Comparison of ENCODE assay signal across 12 mouse cellular contexts in the genomic region with DNA sequence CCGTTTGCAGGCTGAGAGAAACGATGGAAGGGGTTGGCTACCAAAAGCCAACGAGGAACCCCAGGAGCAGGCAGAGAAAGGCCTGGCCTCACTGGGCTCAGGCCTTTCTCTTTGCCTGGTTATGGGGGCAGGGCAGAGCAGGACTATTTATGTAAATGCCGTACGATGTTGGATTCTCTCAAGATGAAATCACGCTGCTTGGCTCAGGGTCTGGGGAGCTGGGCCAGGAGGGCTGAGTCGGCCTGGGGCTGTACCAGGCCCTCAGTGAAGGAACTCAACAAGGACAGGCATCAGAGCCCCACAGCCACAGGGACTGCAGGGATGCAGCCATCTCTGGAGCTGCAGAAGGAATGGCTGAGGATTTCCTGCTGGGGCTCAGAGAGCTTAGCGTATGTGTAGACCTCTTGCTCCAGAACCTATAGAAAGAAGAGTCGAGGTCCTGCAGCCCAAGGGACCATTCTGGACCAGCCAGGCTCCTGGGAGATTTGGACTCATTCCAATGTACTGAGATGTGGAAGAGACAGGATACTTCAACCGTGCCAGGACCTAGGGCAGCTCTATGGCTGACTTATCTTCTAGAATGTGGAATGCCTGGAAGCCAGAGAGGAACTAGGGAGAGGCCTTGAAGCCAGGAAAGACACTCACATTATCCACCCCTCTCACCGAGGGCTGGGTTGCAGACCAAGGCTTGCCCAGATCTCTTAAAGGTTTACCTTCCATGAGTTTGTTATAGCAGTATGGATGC. TPM values are rescaled to one million over a fixed set of nuclear protein-coding genes. Genes with fewer than 3 reads are reported as not detected.
DNase-seq lines count a peak whose midpoint lies in the region; ATAC-seq lines count a peak whose summit lies in the region.
"Had no signal": no experiment of that assay in that cellular context is flagged by ENCODE, and none has a peak within 500 bp of the region (broad histone marks: within the 10 kb centered on the region; RNA-seq: fewer than 3 reads in every experiment).

No protein-coding gene starts in this region.

- H3K9ac ChIP-seq in embryonic facial prominence, embryonic 14.5 days (ENCODE audit: low read depth, low read length), result no peak overlapping the region
- no peak overlapping the region for H3K9ac ChIP-seq in heart, embryonic 14.5 days (ENCODE audit: low read length)
- H3K9ac ChIP-seq: liver, embryonic 14.5 days had no signal

- H3K4me2 ChIP-seq in embryonic facial prominence, embryonic 14.5 days (ENCODE audit: low read depth, low read length), result no peak overlapping the region
- H3K4me2 ChIP-seq in heart, embryonic 14.5 days (ENCODE audit: low read length), result no peak overlapping the region

- H3K27ac ChIP-seq in embryonic facial prominence, embryonic 14.5 days (replicated peaks; ENCODE audit: low read depth, low read length), result no peak overlapping the region
- H3K27ac ChIP-seq in embryonic facial prominence, embryonic 10.5 days (replicated peaks), result no peak overlapping the region
- peak overlapping the region; percentile 71 to 77 for H3K27ac ChIP-seq in heart, embryonic 14.5 days (replicated peaks in 1 of 2; ENCODE audit: control insufficient read depth in 1 of 2, insufficient read depth in 1 of 2, low read depth in 2 of 2, low read length in 2 of 2)
- H3K27ac ChIP-seq: liver, embryonic 14.5 days had no signal

- H3K4me1 ChIP-seq in embryonic facial prominence, embryonic 14.5 days (ENCODE audit: control insufficient read depth, insufficient read depth, low read length), result peaks cover 10% of the 10 kb centered on the region; the same call in 1 of the 2 replicates
- peaks cover 29% of the 10 kb centered on the region for H3K4me1 ChIP-seq in embryonic facial prominence, embryonic 10.5 days
- H3K4me1 ChIP-seq in heart, embryonic 14.5 days (ENCODE audit: control insufficient read depth in 2 of 2, insufficient read depth in 2 of 2, low read length in 2 of 2), result peaks cover 15 to 19% of the 10 kb centered on the region in 2 experiments

- no peaks in the 10 kb centered on the region for H3K9me3 ChIP-seq in embryonic facial prominence, embryonic 14.5 days (ENCODE audit: control insufficient read depth, low read length)
- peaks cover 5% of the 10 kb centered on the region; the same call in 1 of the 2 replicates for H3K9me3 ChIP-seq in embryonic facial prominence, embryonic 10.5 days
- H3K9me3 ChIP-seq in heart, embryonic 14.5 days (ENCODE audit: control insufficient read depth, low read length), result no peaks in the 10 kb centered on the region

- peak; percentile 62 for DNase-seq in embryonic facial prominence, embryonic 14.5 days (ENCODE audit: low spot score)
- DNase-seq in embryonic facial prominence, embryonic 10.5 days (ENCODE audit: low spot score), result no peak
- DNase-seq in brain, adult 2 months (ENCODE audit: low read depth, low spot score), result peak; percentile 30
- DNase-seq in lung, postnatal 25 days (ENCODE audit: low spot score), result peak; percentile 56
- DNase-seq in cerebellum, adult 8-10 months, result no peak
- DNase-seq in thymus, postnatal 14 days, result no peak
- DNase-seq in thymus, adult 18-20 months, result no peak

- WGBS in embryonic facial prominence, embryonic 14.5 days, result 78% methylated on average over 11 of the region's 11 CpGs
- 88% methylated on average over 11 of the region's 11 CpGs for WGBS in embryonic facial prominence, embryonic 10.5 days
- WGBS in heart, embryonic 14.5 days, result 39% methylated on average over 11 of the region's 11 CpGs

- no peaks in the 10 kb centered on the region for H3K27me3 ChIP-seq in embryonic facial prominence, embryonic 14.5 days (replicated peaks; ENCODE audit: control insufficient read depth, insufficient read depth, low read length)
- H3K27me3 ChIP-seq in embryonic facial prominence, embryonic 10.5 days (replicated peaks; ENCODE audit: low read depth, poor library complexity, severe bottlenecking), result no peaks in the 10 kb centered on the region
- no peaks in the 10 kb centered on the region for H3K27me3 ChIP-seq in heart, embryonic 14.5 days (ENCODE audit: control insufficient read depth, insufficient read depth, low read length)

- peak; percentile 50; the same call in 1 of the 2 replicates for ATAC-seq in embryonic facial prominence, embryonic 14.5 days (ENCODE audit: low read depth)
- peak; percentile 57; the same call in 1 of the 2 replicates for ATAC-seq in heart, embryonic 14.5 days (ENCODE audit: insufficient number of reproducible peaks, insufficient read depth, low FRiP score, low read depth)

- no peak overlapping the region for H3K4me3 ChIP-seq in embryonic facial prominence, embryonic 14.5 days (ENCODE audit: low read depth, low read length)
- H3K4me3 ChIP-seq in embryonic facial prominence, embryonic 10.5 days, result no peak overlapping the region
- H3K4me3 ChIP-seq in heart, embryonic 14.5 days (ENCODE audit: control insufficient read depth in 1 of 2, insufficient read depth in 1 of 2, low read depth in 1 of 2, low read length in 2 of 2), result no peak overlapping the region

- H3K36me3 ChIP-seq in embryonic facial prominence, embryonic 14.5 days (ENCODE audit: control insufficient read depth, insufficient read depth, low read length), result no peaks in the 10 kb centered on the region
- no peaks in the 10 kb centered on the region for H3K36me3 ChIP-seq in embryonic facial prominence, embryonic 10.5 days (replicated peaks)
- no peaks in the 10 kb centered on the region for H3K36me3 ChIP-seq in heart, embryonic 14.5 days (ENCODE audit: control insufficient read depth, insufficient read depth, low read length)

RNA-seq across cellular contexts. Expression of a gene that starts 29.1 kb away (rescaled TPM):
- polyA plus RNA-seq in embryonic facial prominence, embryonic 14.5 days (2014; fragmentation: Nextera tagmentation; extraction: Ambion mirVana), result not detected in 2 replicates
- polyA plus RNA-seq in embryonic facial prominence, embryonic 10.5 days (2016; fragmentation: Nextera tagmentation; extraction: Ambion mirVana), result not detected in 2 replicates
- polyA plus RNA-seq in heart, embryonic 14.5 days (2014; fragmentation: Nextera tagmentation; extraction: Ambion mirVana), result not detected in 2 replicates
- polyA plus RNA-seq: C2C12; embryonic facial prominence, embryonic 11.5 days; liver, embryonic 14.5 days; neural tube, embryonic 14.5 days had no signal

RNA-seq across cellular contexts. Expression of a gene that starts 39.6 kb away (rescaled TPM):
- 4.8 and 5.8 TPM in 2 replicates for polyA plus RNA-seq in embryonic facial prominence, embryonic 14.5 days (2014; fragmentation: Nextera tagmentation; extraction: Ambion mirVana)
- polyA plus RNA-seq in embryonic facial prominence, embryonic 10.5 days (2016; fragmentation: Nextera tagmentation; extraction: Ambion mirVana), result 2.3 and 2.6 TPM in 2 replicates
- 0.97 and 1.2 TPM in 2 replicates for polyA plus RNA-seq in heart, embryonic 14.5 days (2014; fragmentation: Nextera tagmentation; extraction: Ambion mirVana)

RNA-seq across cellular contexts. Expression of a gene that starts 55.8 kb away (rescaled TPM):
- polyA plus RNA-seq in embryonic facial prominence, embryonic 14.5 days (2014; fragmentation: Nextera tagmentation; extraction: Ambion mirVana), result 0.77 and 0.78 TPM in 2 replicates
- polyA plus RNA-seq in embryonic facial prominence, embryonic 10.5 days (2016; fragmentation: Nextera tagmentation; extraction: Ambion mirVana), result 0.77 and 1.7 TPM in 2 replicates
- polyA plus RNA-seq in heart, embryonic 14.5 days (2014; fragmentation: Nextera tagmentation; extraction: Ambion mirVana), result not detected in 2 replicates
- polyA plus RNA-seq: C2C12 had no signal

Comparison
In these comparisons a context has a peak if more than half of its experiments do, and no peak if none do; other contexts are left out.
1. DNase-seq: peak in embryonic facial prominence, embryonic 14.5 days (single experiment), brain, adult 2 months (single experiment) and lung, postnatal 25 days (single experiment); none in embryonic facial prominence, embryonic 10.5 days (single experiment), cerebellum, adult 8-10 months (single experiment), thymus, postnatal 14 days (single experiment) and thymus, adult 18-20 months (0 of 2).
2. H3K27ac ChIP-seq: peak in heart, embryonic 14.5 days (2 of 2); none in embryonic facial prominence, embryonic 14.5 days (single experiment) and embryonic facial prominence, embryonic 10.5 days (single experiment).